24 mouse cellular contexts compared by ENCODE assay signal in the genomic region with DNA sequence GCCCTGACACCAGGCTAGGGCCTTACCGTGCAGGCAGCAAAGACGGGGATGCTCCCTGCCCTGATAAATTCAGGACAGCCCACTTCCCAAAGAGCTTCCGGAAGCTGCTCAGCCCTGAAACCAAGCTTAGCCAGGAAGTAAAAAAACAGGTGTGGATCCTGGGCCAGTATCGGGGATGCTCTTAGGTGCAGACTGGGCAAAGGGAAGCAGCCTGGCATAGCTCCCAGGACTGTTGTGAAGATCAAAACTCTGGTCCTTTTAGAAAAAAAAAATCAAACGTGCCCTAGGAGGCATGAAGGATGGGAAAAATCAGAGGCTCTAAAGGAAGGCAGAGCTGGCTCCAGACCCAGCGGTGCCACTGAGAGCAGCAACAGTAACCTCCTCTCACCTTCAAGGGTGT.
A peak's percentile ranks its signal among the peaks of the same experiment; 100 is the strongest.
DNase-seq lines count a peak whose midpoint lies in the region; ATAC-seq lines count a peak whose summit lies in the region.
"Had no signal": no experiment of that assay in that cellular context is flagged by ENCODE, and none has a peak within 500 bp of the region (broad histone marks: within the 10 kb centered on the region; RNA-seq: fewer than 3 reads in every experiment).

No protein-coding gene starts in this region.

- peak overlapping the region; percentile 48; the same call in 1 of the 2 replicates for H3K27ac ChIP-seq in neural tube, embryonic 14.5 days (ENCODE audit: low read depth, low read length)
- H3K27ac ChIP-seq in midbrain, embryonic 12.5 days (replicated peaks) = peak overlapping the region; percentile 63
- H3K27ac ChIP-seq: embryonic facial prominence, embryonic 15.5 days; kidney, embryonic 15.5 days; limb, embryonic 12.5 days had no signal

- no peaks in the 10 kb centered on the region for H3K27me3 ChIP-seq in neural tube, embryonic 14.5 days (ENCODE audit: control insufficient read depth, insufficient read depth, low read length)
- H3K27me3 ChIP-seq in midbrain, embryonic 12.5 days = no peaks in the 10 kb centered on the region
- H3K27me3 ChIP-seq: embryonic facial prominence, embryonic 15.5 days; kidney, embryonic 15.5 days; limb, embryonic 12.5 days had no signal

- H3K4me2 ChIP-seq in neural tube, embryonic 14.5 days (ENCODE audit: low read depth, low read length) = no peak overlapping the region
- no peak overlapping the region for H3K4me2 ChIP-seq in midbrain, embryonic 12.5 days (replicated peaks)
- H3K4me2 ChIP-seq: embryonic facial prominence, embryonic 15.5 days; heart, embryonic 12.5 days; kidney, embryonic 15.5 days; limb, embryonic 12.5 days; liver, embryonic 11.5 days had no signal

- DNase-seq in cerebellum, postnatal 14 days = peak; percentile 53 to 56
- DNase-seq in cerebellum, adult 9-11 months = no peak
- DNase-seq in neural tube, embryonic 10.5 days (ENCODE audit: extremely low spot score, low spot score) = no peak
- DNase-seq in frontal cortex, postnatal 25 days (ENCODE audit: low spot score in 2 of 2) = no peak
- DNase-seq in adrenal gland, postnatal 4 days (ENCODE audit: low spot score in 2 of 2) = no peak
- DNase-seq in cerebellum, postnatal 4 days (ENCODE audit: low spot score in 2 of 2) = no peak
- DNase-seq: adrenal gland, postnatal 25 days; cerebellum, adult 11 months; cerebellum, postnatal 36 days; gastrocnemius, postnatal 10 days; heart, postnatal 10 days; kidney, adult 11 months; kidney, postnatal 36 days; liver, postnatal 0 days; lung, postnatal 10 days; right cerebral cortex, postnatal 4 days; thymus, postnatal 25 days had no signal

- ATAC-seq in neural tube, embryonic 14.5 days (ENCODE audit: low read depth) = no peak
- no peak for ATAC-seq in midbrain, embryonic 12.5 days (ENCODE audit: low FRiP score, low read depth)
- ATAC-seq: liver, postnatal 0 days had no signal

- peaks cover 40% of the 10 kb centered on the region for H3K4me1 ChIP-seq in neural tube, embryonic 14.5 days (ENCODE audit: control insufficient read depth, insufficient read depth, low read length)
- peaks cover 75% of the 10 kb centered on the region for H3K4me1 ChIP-seq in midbrain, embryonic 12.5 days

- H3K36me3 ChIP-seq in neural tube, embryonic 14.5 days (ENCODE audit: control insufficient read depth, insufficient read depth, low read length) = no peaks in the 10 kb centered on the region
- H3K36me3 ChIP-seq in midbrain, embryonic 12.5 days = no peaks in the 10 kb centered on the region
- H3K36me3 ChIP-seq: embryonic facial prominence, embryonic 15.5 days; heart, embryonic 12.5 days; kidney, embryonic 15.5 days; limb, embryonic 12.5 days had no signal

- H3K9ac ChIP-seq in neural tube, embryonic 14.5 days (replicated peaks; ENCODE audit: low read depth, low read length) = no peak overlapping the region
- no peak overlapping the region for H3K9ac ChIP-seq in midbrain, embryonic 12.5 days (replicated peaks)
- H3K9ac ChIP-seq: embryonic facial prominence, embryonic 15.5 days; heart, embryonic 12.5 days; kidney, embryonic 15.5 days; limb, embryonic 12.5 days; liver, postnatal 0 days had no signal

- 65% methylated on average over 6 of the region's 6 CpGs for WGBS in neural tube, embryonic 14.5 days
- 75% methylated on average over 6 of the region's 6 CpGs for WGBS in midbrain, embryonic 12.5 days

- no peak overlapping the region for H3K4me3 ChIP-seq in neural tube, embryonic 14.5 days (ENCODE audit: low read depth, low read length)
- no peak overlapping the region for H3K4me3 ChIP-seq in midbrain, embryonic 12.5 days
- H3K4me3 ChIP-seq: embryonic facial prominence, embryonic 15.5 days; heart, embryonic 12.5 days; kidney, embryonic 15.5 days; limb, embryonic 12.5 days had no signal

- H3K9me3 ChIP-seq in neural tube, embryonic 14.5 days (ENCODE audit: control insufficient read depth, low read length) = no peaks in the 10 kb centered on the region
- H3K9me3 ChIP-seq in midbrain, embryonic 12.5 days = no peaks in the 10 kb centered on the region
- H3K9me3 ChIP-seq: embryonic facial prominence, embryonic 15.5 days; heart, embryonic 12.5 days; kidney, embryonic 15.5 days; limb, embryonic 12.5 days had no signal

Comparison
In these comparisons a context has a peak if more than half of its experiments do, and no peak if none do; other contexts are left out.
1. DNase-seq: peak in cerebellum, postnatal 14 days (2 of 2); none in cerebellum, adult 9-11 months (single experiment), neural tube, embryonic 10.5 days (single experiment), frontal cortex, postnatal 25 days (0 of 2), adrenal gland, postnatal 4 days (0 of 2) and cerebellum, postnatal 4 days (0 of 2).